ENCODE assay signal across 21 mouse cellular contexts in the genomic region with DNA sequence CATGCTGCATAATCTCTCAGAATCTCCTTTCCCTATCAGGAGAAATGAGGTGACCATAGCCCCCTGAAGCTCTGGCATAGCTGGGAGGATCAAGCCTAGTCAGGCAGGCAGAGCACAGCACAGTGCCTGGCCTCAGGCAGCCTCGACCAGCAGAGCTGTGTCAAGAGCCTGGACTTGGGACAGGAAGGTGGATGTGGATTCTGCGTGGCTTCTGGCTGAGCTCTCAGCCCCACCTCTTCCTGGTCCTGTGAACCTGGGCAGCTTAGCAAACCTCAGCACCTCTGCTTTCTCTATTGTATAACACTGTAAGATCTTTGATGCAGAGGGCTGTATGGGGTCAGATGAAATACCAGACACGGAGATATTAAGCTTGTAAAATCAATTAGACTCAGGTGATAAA.
A peak's percentile ranks its signal among the peaks of the same experiment; 100 is the strongest.
DNase-seq lines count a peak whose midpoint lies in the region; ATAC-seq and TF ChIP-seq lines count a peak whose summit lies in the region.
"Had no signal": no experiment of that assay in that cellular context is flagged by ENCODE, and none has a peak within 500 bp of the region (broad histone marks: within the 10 kb centered on the region; RNA-seq: fewer than 3 reads in every experiment).

No protein-coding gene starts in this region.

- TF ChIP-seq CTCF in liver, adult 2 months (IDR thresholded peaks at IDR 0.05; ENCODE audit: low read depth, low read length) = no peak

- no peak overlapping the region for H3K9ac ChIP-seq in embryonic facial prominence, embryonic 13.5 days
- no peak overlapping the region for H3K9ac ChIP-seq in liver, adult 2 months (ENCODE audit: low read depth, low read length)
- H3K9ac ChIP-seq in liver, embryonic 12.5 days = no peak overlapping the region

- H3K27ac ChIP-seq in embryonic facial prominence, embryonic 13.5 days = 0 out of 2 replicates have a peak overlapping the region, but pooled peaks have one; percentile 75
- H3K27ac ChIP-seq in embryonic facial prominence, embryonic 10.5 days (replicated peaks) = no peak overlapping the region
- peak overlapping the region; percentile 70 for H3K27ac ChIP-seq in liver, adult 2 months (replicated peaks; ENCODE audit: insufficient read depth, low read depth, low read length)
- no peak overlapping the region for H3K27ac ChIP-seq in liver, embryonic 12.5 days
- 0 out of 2 replicates have a peak overlapping the region, but pooled peaks have one; percentile 17 for H3K27ac ChIP-seq in limb, embryonic 10.5 days
- H3K27ac ChIP-seq in forebrain, embryonic 10.5 days = no peak overlapping the region

- H3K4me1 ChIP-seq in embryonic facial prominence, embryonic 13.5 days = peaks cover 63% of the 10 kb centered on the region
- H3K4me1 ChIP-seq in embryonic facial prominence, embryonic 10.5 days = peaks cover 54% of the 10 kb centered on the region
- peaks cover 23% of the 10 kb centered on the region for H3K4me1 ChIP-seq in liver, adult 2 months (ENCODE audit: control insufficient read depth, insufficient read depth, low read length)
- H3K4me1 ChIP-seq in liver, embryonic 12.5 days = peaks cover 12% of the 10 kb centered on the region
- peaks cover 67% of the 10 kb centered on the region for H3K4me1 ChIP-seq in limb, embryonic 10.5 days
- H3K4me1 ChIP-seq in forebrain, embryonic 10.5 days = peaks cover 31% of the 10 kb centered on the region

- H3K4me3 ChIP-seq in embryonic facial prominence, embryonic 13.5 days = no peak overlapping the region
- no peak overlapping the region for H3K4me3 ChIP-seq in embryonic facial prominence, embryonic 10.5 days
- no peak overlapping the region for H3K4me3 ChIP-seq in liver, adult 2 months (ENCODE audit: insufficient read depth, low read depth, low read length)
- H3K4me3 ChIP-seq in liver, embryonic 12.5 days = no peak overlapping the region
- H3K4me3 ChIP-seq in limb, embryonic 10.5 days = no peak overlapping the region
- H3K4me3 ChIP-seq in forebrain, embryonic 10.5 days = no peak overlapping the region

- no peak for ATAC-seq in embryonic facial prominence, embryonic 13.5 days (ENCODE audit: insufficient number of reproducible peaks, insufficient read depth, low FRiP score, low TSS enrichment, low read depth)
- no peak for ATAC-seq in liver, embryonic 12.5 days
- ATAC-seq: activated CD4-positive, CD25-positive, alpha-beta regulatory T cell, adult 4 months; CD4-positive, CD25-positive, alpha-beta regulatory T cell, adult 4 months; Patski had no signal

- TF ChIP-seq POLR2A in liver, adult 2 months (IDR thresholded peaks at IDR 0.05; ENCODE audit: extremely low read depth, insufficient read depth, low read length) = 0 out of 2 replicates have a peak, but pooled peaks have one; percentile 14

- H3K27me3 ChIP-seq in embryonic facial prominence, embryonic 13.5 days = no peaks in the 10 kb centered on the region
- H3K27me3 ChIP-seq in embryonic facial prominence, embryonic 10.5 days (replicated peaks; ENCODE audit: low read depth, poor library complexity, severe bottlenecking) = no peaks in the 10 kb centered on the region
- no peaks in the 10 kb centered on the region for H3K27me3 ChIP-seq in liver, adult 2 months (ENCODE audit: control insufficient read depth, insufficient read depth, low read length)
- H3K27me3 ChIP-seq in liver, embryonic 12.5 days (replicated peaks) = 0 out of 2 replicates have a peak, but pooled peaks cover 3% of the 10 kb centered on the region
- no peaks in the 10 kb centered on the region for H3K27me3 ChIP-seq in limb, embryonic 10.5 days (ENCODE audit: low read depth, poor library complexity, severe bottlenecking)
- no peaks in the 10 kb centered on the region for H3K27me3 ChIP-seq in forebrain, embryonic 10.5 days (ENCODE audit: poor library complexity, severe bottlenecking)
- H3K27me3 ChIP-seq: CH12.LX, Patski had no signal

- H3K36me3 ChIP-seq in embryonic facial prominence, embryonic 13.5 days = peaks cover 41% of the 10 kb centered on the region
- peaks cover 35% of the 10 kb centered on the region for H3K36me3 ChIP-seq in embryonic facial prominence, embryonic 10.5 days (replicated peaks)
- no peaks in the 10 kb centered on the region for H3K36me3 ChIP-seq in liver, adult 2 months (ENCODE audit: control insufficient read depth, insufficient read depth, low read length)
- peaks cover 5% of the 10 kb centered on the region; the same call in 1 of the 2 replicates for H3K36me3 ChIP-seq in liver, embryonic 12.5 days
- peaks cover 38% of the 10 kb centered on the region for H3K36me3 ChIP-seq in limb, embryonic 10.5 days
- H3K36me3 ChIP-seq in forebrain, embryonic 10.5 days (replicated peaks) = peaks cover 21% of the 10 kb centered on the region
- H3K36me3 ChIP-seq: G1E had no signal

- 52% methylated on average over 3 of the region's 3 CpGs for WGBS in embryonic facial prominence, embryonic 13.5 days
- WGBS in embryonic facial prominence, embryonic 10.5 days = 81% methylated on average over 3 of the region's 3 CpGs
- 21% methylated on average over 3 of the region's 3 CpGs for WGBS in liver, adult 2 months
- WGBS in liver, embryonic 12.5 days (ENCODE audit: insufficient replicate concordance) = 39% methylated on average over 3 of the region's 3 CpGs
- 78% methylated on average over 3 of the region's 3 CpGs for WGBS in limb, embryonic 10.5 days
- 80% methylated on average over 3 of the region's 3 CpGs for WGBS in forebrain, embryonic 10.5 days

- DNase-seq in embryonic facial prominence, embryonic 10.5 days (ENCODE audit: low spot score) = no peak
- peak; percentile 90 for DNase-seq in liver, adult 2 months (ENCODE audit: extremely low read depth, low read depth, low spot score)
- no peak for DNase-seq in limb, embryonic 10.5 days (ENCODE audit: low spot score)
- no peak for DNase-seq in forebrain, embryonic 10.5 days (ENCODE audit: extremely low spot score, low spot score)
- DNase-seq: adrenal gland, adult 2 months; adrenal gland, adult 8-10 months; adrenal gland, postnatal 10 days; adrenal gland, postnatal 14 days; adrenal gland, postnatal 25 days; adrenal gland, postnatal 36 days; B cell, adult 2 months; cerebellum, adult 11 months; cerebellum, adult 11-12 months; cerebellum, adult 18-20 months had no signal

- H3K79me2 ChIP-seq in liver, adult 2 months (ENCODE audit: control insufficient read depth, insufficient read depth, low read length) = no peaks in the 10 kb centered on the region

- peaks cover 6% of the 10 kb centered on the region for H3K9me3 ChIP-seq in embryonic facial prominence, embryonic 13.5 days
- H3K9me3 ChIP-seq in embryonic facial prominence, embryonic 10.5 days = peaks cover 9% of the 10 kb centered on the region; the same call in 1 of the 2 replicates
- H3K9me3 ChIP-seq in liver, embryonic 12.5 days (replicated peaks) = peaks cover 10% of the 10 kb centered on the region
- H3K9me3 ChIP-seq in limb, embryonic 10.5 days (replicated peaks) = no peaks in the 10 kb centered on the region; the same call in 1 of the 2 replicates
- peaks cover 7% of the 10 kb centered on the region; the same call in 1 of the 2 replicates for H3K9me3 ChIP-seq in forebrain, embryonic 10.5 days

- H3K4me2 ChIP-seq in embryonic facial prominence, embryonic 13.5 days = no peak overlapping the region
- no peak overlapping the region for H3K4me2 ChIP-seq in liver, embryonic 12.5 days

Comparison
In these comparisons a context has a peak if more than half of its experiments do, and no peak if none do; other contexts are left out.
1. H3K27ac ChIP-seq: peak in embryonic facial prominence, embryonic 13.5 days (single experiment), liver, adult 2 months (single experiment) and limb, embryonic 10.5 days (single experiment); none in embryonic facial prominence, embryonic 10.5 days (single experiment), liver, embryonic 12.5 days (single experiment) and forebrain, embryonic 10.5 days (single experiment).